Mouse (Mus musculus): ENCODE results near the gene Adgrf5.
A peak's percentile ranks its signal among the peaks of the same experiment; 100 is the strongest.

The Adgrf5 gene

GRCm38 (mm10) chr17:43378703-43379102 lies 18.5 kb downstream of the Adgrf5 start:
- no peak for DNase-seq (ENCODE audit: low spot score)

- no peak for DNase-seq (ENCODE audit: low spot score)
Measured at GRCm38 (mm10) chr17:43386331-43386730, 26.1 kb downstream of the Adgrf5 start.

DNA sequence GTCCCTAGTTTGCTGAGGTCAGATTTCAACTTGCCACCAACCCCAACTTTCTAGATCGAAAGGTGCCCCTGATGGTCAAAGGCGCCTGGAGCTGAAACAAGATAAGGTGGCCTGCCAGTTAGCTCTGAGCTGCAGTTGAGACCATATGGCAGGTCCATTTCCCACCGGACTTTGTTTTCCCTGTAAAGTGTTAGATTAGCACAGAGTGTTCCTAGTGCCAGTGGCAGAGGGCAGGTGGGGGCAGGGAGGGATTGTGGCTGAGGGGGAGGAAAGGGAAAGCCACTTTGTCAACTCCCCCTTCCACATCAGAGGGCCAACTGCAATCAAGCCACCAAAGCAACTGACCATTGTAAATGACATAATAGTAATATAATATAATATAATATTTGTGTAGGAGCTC lies 26.9 kb downstream of the Adgrf5 start:
- DNase-seq (ENCODE audit: low spot score), result no peak

DNA sequence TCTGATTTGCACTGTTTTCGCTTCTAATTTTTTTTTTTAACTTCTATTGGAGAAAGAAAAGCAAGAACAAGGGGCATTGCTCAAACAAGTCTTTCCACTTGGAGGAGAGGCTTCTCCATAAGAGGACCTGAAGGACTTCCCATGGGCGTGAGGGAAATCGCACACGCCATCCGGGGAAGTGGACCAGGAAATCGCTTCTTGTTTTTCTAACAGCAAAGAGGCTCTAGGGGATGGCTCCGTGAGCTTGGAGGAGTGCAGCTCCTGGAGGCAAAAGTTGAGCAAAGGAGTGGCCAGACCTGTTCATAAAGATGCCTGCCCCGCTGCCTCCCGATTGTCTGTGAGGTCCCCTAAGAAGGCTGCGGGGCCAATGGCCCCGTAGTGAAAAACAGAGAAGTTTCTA lies 29.0 kb downstream of the Adgrf5 start:
- DNase-seq (ENCODE audit: low spot score), result no peak

DNA sequence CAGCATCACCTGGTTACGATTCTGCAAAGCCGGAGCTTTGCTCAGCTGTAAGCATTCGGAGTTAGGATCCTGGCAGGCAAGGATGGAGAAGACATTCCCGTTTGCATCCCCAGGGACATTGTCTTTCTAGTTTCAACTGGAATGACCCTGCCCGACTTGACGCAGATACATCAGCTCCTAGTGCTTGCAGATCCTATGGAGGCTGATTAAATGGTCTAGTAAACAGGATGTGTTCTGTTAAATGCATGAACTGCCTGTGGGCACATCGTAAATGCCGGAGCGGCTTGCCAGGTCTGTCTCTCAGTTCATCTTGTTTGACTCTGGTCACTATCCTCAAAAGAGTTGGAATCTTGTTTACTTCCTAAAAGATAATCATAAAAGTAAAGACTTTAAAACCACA lies 31.9 kb downstream of the Adgrf5 start:
- no peak for DNase-seq (ENCODE audit: low spot score)

GRCm38 (mm10) chr17:43393669-43394068 lies 33.4 kb downstream of the Adgrf5 start:
- no peak for DNase-seq (ENCODE audit: low spot score)

GRCm38 (mm10) chr17:43395400-43396258 lies 35.4 kb downstream of the Adgrf5 start:
- no peak for DNase-seq (ENCODE audit: low spot score)

GRCm38 (mm10) chr17:43398612-43399011 lies 38.4 kb downstream of the Adgrf5 start:
- no peak for DNase-seq (ENCODE audit: low spot score)

GRCm38 (mm10) chr17:43399151-43399550 lies 38.9 kb downstream of the Adgrf5 start:
- no peak for DNase-seq (ENCODE audit: low spot score)

DNA sequence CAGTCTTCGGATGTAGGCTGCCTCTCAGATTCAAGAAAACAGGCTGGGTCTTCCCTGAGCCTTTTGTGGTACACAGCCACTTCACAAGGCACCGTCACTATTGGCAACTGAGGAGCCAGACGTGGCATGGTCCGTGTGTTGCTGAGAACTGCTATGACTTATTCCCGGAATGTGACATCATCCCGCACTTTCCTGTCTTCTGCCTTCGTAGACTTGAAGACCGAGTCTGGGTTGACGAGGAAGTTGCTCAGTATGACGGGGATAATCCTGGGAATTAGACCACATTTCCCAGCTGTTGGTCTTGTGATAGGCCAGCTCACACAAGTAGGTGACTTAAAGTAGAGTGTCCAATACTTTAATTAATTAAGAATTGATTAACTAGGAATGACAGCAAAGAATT lies 40.2 kb downstream of the Adgrf5 start:
- no peak for DNase-seq (ENCODE audit: low spot score)

DNA sequence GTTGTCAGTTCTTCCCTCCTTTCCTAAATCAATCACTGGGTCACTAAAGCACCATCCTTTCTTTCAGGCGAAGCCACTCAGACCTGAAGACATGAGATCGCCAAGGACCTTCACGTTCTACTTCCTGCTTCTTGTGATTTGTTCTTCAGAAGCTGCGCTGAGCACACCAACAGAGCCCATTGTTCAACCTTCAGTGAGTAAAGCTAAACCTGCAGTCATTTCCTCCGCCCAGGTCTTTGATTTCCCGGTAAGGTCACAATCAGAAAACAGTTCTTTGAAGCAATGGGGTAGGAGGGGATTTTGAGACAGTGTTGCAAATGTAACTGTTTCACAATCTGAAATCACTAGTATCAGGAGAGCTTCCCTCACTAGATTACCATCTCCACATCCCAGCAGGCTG lies 43.6 kb downstream of the Adgrf5 start:
- DNase-seq (ENCODE audit: low spot score), result no peak

DNA sequence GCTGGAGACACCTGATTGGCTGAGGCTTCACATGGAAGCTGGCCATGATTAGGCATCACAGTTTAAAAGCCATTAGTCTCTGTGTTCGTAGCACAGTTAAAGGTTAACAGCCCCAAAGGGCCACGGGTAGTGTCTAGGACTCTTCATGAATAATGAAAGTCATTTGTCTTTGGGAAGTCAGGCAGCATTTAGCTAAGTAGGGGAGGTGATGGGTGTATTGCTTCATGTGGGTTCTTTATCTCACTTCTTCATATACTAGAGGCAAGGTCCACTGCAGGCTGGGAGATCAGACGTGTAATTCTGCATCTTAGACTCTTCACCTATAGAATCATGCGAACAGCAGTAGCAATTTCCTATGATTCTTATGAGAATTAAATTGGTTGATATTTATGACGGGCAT lies 44.2 kb downstream of the Adgrf5 start:
- DNase-seq (ENCODE audit: low spot score), result no peak

GRCm38 (mm10) chr17:43406321-43406720 lies 46.1 kb downstream of the Adgrf5 start:
- DNase-seq (ENCODE audit: low spot score), result no peak

- DNase-seq (ENCODE audit: low spot score), result no peak
Measured at GRCm38 (mm10) chr17:43407548-43407947, 47.3 kb downstream of the Adgrf5 start.

DNA sequence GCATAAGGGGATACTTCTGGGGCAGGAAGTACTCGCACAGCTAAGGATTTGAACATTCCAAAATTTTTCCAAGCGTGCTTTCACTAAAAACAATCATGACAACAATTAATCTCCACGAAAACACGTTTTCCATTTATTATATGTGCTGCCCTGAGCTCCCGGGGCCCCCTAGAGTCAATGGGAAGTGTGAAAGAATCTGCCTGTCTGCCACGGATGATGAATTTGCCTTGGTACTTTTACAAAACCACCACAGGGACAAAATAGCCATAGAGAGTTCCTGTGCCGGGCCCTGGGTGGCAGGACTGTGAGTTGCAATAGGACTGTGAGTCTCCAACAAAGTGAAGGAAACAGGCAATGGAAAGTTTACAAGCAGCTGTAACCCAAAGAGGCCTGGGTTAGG lies 52.9 kb downstream of the Adgrf5 start:
- no peak for DNase-seq (ENCODE audit: low spot score)

DNA sequence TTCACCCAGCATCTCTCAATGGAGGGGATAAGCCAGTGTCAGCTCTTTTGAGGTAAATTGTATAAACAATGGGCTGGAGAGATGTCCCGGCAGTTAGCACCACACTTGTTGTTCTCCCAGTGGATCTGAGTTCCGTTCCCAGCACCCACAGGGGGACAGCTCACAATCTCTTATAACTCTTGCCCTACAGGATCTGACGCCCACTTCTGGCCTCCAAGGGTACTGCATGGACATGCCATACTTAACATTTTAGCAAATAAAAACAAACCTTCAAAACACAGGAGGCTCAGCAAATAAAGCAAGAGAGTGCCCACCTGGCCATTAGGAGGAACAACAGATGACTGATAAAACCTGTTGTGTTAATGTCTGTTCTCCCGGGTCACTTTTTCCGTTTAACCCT lies 59.0 kb downstream of the Adgrf5 start:
- DNase-seq (ENCODE audit: low spot score), result no peak

- DNase-seq (ENCODE audit: low spot score), result no peak
Measured at GRCm38 (mm10) chr17:43420381-43420780, 60.1 kb downstream of the Adgrf5 start.

GRCm38 (mm10) chr17:43423953-43424352 lies 63.7 kb downstream of the Adgrf5 start:
- DNase-seq (ENCODE audit: low spot score), result no peak

- DNase-seq (ENCODE audit: low spot score), result no peak
Measured at GRCm38 (mm10) chr17:43431692-43432091, 71.4 kb downstream of the Adgrf5 start.

- no peak for DNase-seq (ENCODE audit: low spot score)
Measured at GRCm38 (mm10) chr17:43434485-43434884, 74.2 kb downstream of the Adgrf5 start.

- no peak for DNase-seq (ENCODE audit: low spot score)
Measured at GRCm38 (mm10) chr17:43451216-43451615, 91.0 kb downstream of the Adgrf5 start.

GRCm38 (mm10) chr17:43458598-43458997 lies 98.3 kb downstream of the Adgrf5 start:
- peak; percentile 75 for DNase-seq (ENCODE audit: low spot score)

DNA sequence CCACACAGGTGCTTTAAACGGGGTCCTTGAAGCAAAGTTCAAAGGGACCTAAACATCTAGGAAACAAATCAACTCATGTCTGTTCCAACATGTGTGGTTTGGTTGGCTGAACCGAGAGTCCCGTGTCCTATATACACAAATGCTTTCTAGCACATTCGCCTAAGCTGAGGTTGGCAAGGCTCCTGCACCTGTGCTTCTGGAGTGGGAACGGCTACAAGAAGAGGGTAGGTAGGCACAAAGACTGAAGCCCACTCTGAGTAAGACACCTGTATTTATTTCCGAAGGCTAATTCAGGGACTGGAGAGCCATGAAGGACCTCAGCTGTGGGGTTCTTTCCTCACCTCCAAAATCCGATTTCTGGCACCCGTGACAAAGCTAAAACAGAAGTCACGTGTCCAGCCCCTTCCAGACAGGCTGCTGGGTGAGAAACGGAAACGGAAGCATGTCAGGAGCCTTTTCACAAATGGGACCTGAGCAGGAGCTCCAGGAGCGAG lies 99.5 kb downstream of the Adgrf5 start:
- DNase-seq (ENCODE audit: low spot score), result no peak
